Mouse (Mus musculus) neutrophil, adult 5-6 weeks (primary cell): ENCODE data around the gene Cd300ld2. TPM values are rescaled to one million over a fixed set of nuclear protein-coding genes. Genes with fewer than 3 reads are reported as not detected.

Experiments used
- total RNA-seq: library from RNA; stranded (forward); fragments of 200-1000 nt; gene quantifications from 2 replicates; pipeline ENCODE4 v1.2.3, GENCODE M21; 2017

Gene Cd300ld2
- total RNA-seq, 1 experiment from 2014 or later = not detected

Other genes with a start within 250 kb of the Cd300ld2 start
- gene Btbd17, start 220.2 kb downstream of the Cd300ld2 start, total RNA-seq = not detected in 2 replicates
- gene Gpr142, start 217.3 kb downstream of the Cd300ld2 start, total RNA-seq = not detected in 2 replicates
- 0.37 and 1.0 TPM in 2 replicates for gene Gprc5c, start 165.0 kb downstream of the Cd300ld2 start, total RNA-seq
- 100 and 105 TPM in 2 replicates for gene Cd300a, start 126.2 kb downstream of the Cd300ld2 start, total RNA-seq
- 222 and 223 TPM in 2 replicates for gene Cd300lb, start 81.8 kb downstream of the Cd300ld2 start, total RNA-seq
- not detected in 2 replicates for gene Cd300c, start 47.0 kb downstream of the Cd300ld2 start, total RNA-seq
- 339 and 374 TPM in 2 replicates for gene Cd300ld, start 26.3 kb downstream of the Cd300ld2 start, total RNA-seq
- gene Cd300c2, start 14.3 kb downstream of the Cd300ld2 start, total RNA-seq = 72.4 and 72.5 TPM in 2 replicates
- not detected in 2 replicates for gene Cd300ld4, start 10.8 kb upstream of the Cd300ld2 start, total RNA-seq
- gene Cd300ld5, start 21.6 kb upstream of the Cd300ld2 start, total RNA-seq = not detected in 2 replicates
- 58.7 and 61.0 TPM in 2 replicates for gene Cd300ld3, start 32.2 kb upstream of the Cd300ld2 start, total RNA-seq
- gene Cd300e, start 46.0 kb upstream of the Cd300ld2 start, total RNA-seq = 0.98 and 1.6 TPM in 2 replicates
- 9.7 and 13.5 TPM in 2 replicates for gene Rab37, start 75.2 kb upstream of the Cd300ld2 start, total RNA-seq
- 369 and 393 TPM in 2 replicates for gene Cd300lf, start 117.8 kb upstream of the Cd300ld2 start, total RNA-seq
- 115 and 118 TPM in 2 replicates for gene Slc9a3r1, start 147.1 kb upstream of the Cd300ld2 start, total RNA-seq
- gene Tmem104, start 171.3 kb upstream of the Cd300ld2 start, total RNA-seq = 9.3 and 19.8 TPM in 2 replicates
- gene Nat9, start 171.7 kb upstream of the Cd300ld2 start, total RNA-seq = 50.6 and 63.4 TPM in 2 replicates